ENCODE assay signal across 7 mouse cellular contexts in genomic region chr8:95914905-95915643, GRCm38 (mm10). TPM values are rescaled to one million over a fixed set of nuclear protein-coding genes. Genes with fewer than 3 reads are reported as not detected.
DNase-seq lines count a peak whose midpoint lies in the region; ATAC-seq and TF ChIP-seq lines count a peak whose summit lies in the region.

No protein-coding gene starts in this region.

- 8% methylated on average over 7 of the region's 7 CpGs for WGBS in intestine, embryonic 14.5 days
- WGBS in midbrain, embryonic 11.5 days = 7% methylated on average over 7 of the region's 7 CpGs

- no peaks in the 10 kb centered on the region for H3K4me1 ChIP-seq in intestine, embryonic 14.5 days (replicated peaks; ENCODE audit: control insufficient read depth, insufficient read depth, low read length)
- peaks cover 3% of the 10 kb centered on the region; the same call in 1 of the 2 replicates for H3K4me1 ChIP-seq in midbrain, embryonic 11.5 days (ENCODE audit: control insufficient read depth, insufficient read depth, low read length)

- no peaks in the 10 kb centered on the region for H3K36me3 ChIP-seq in intestine, embryonic 14.5 days (ENCODE audit: control insufficient read depth, insufficient read depth, low read length)
- H3K36me3 ChIP-seq in midbrain, embryonic 11.5 days (ENCODE audit: control insufficient read depth, insufficient read depth, low read length) = no peaks in the 10 kb centered on the region

- TF ChIP-seq CTCF in gastrocnemius, adult 2 months (IDR thresholded peaks at IDR 0.05) = peak; percentile 85

- H3K27me3 ChIP-seq in intestine, embryonic 14.5 days (replicated peaks; ENCODE audit: control insufficient read depth, insufficient read depth, low read length) = 0 out of 2 replicates have a peak, but pooled peaks cover 5% of the 10 kb centered on the region
- no peaks in the 10 kb centered on the region for H3K27me3 ChIP-seq in midbrain, embryonic 11.5 days (ENCODE audit: control insufficient read depth, insufficient read depth, low read length)

- peak; percentile 69 for ATAC-seq in intestine, embryonic 14.5 days (replicated peaks; ENCODE audit: low FRiP score, low TSS enrichment, low read depth)
- peak; percentile 91 for ATAC-seq in midbrain, embryonic 11.5 days (ENCODE audit: low FRiP score)

- intact Hi-C loops in gastrocnemius, adult 2 months (cut with DNase I) = loop anchor here (5.0 kb wide), 1 partner anchor 313 kb away; no protein-coding TSS in a partner anchor

- H3K4me2 ChIP-seq in intestine, embryonic 14.5 days (ENCODE audit: low read length) = no peak overlapping the region
- no peak overlapping the region for H3K4me2 ChIP-seq in midbrain, embryonic 11.5 days

- H3K9ac ChIP-seq in intestine, embryonic 14.5 days (ENCODE audit: low read length) = no peak overlapping the region
- H3K9ac ChIP-seq in midbrain, embryonic 11.5 days (ENCODE audit: low read length) = no peak overlapping the region

- H3K27ac ChIP-seq in gastrocnemius, adult 2 months = no peak overlapping the region
- no peak overlapping the region for H3K27ac ChIP-seq in intestine, embryonic 14.5 days (ENCODE audit: low read depth)
- no peak overlapping the region for H3K27ac ChIP-seq in midbrain, embryonic 11.5 days (ENCODE audit: low read depth, low read length)

- peak; percentile 68 to 91 for DNase-seq in adrenal gland, adult (ENCODE audit: inconsistent age in 2 of 2, low spot score in 1 of 2)
- peak; percentile 66 to 83 for DNase-seq in cerebellum, postnatal 4 days (ENCODE audit: low spot score in 2 of 2)
- DNase-seq in gastrocnemius, adult 2 months = peak; percentile 76
- peak; percentile 93 for DNase-seq in intestine, embryonic 14.5 days (ENCODE audit: low spot score)
- DNase-seq in left cerebral cortex, adult 9 months (ENCODE audit: low spot score in 2 of 2) = peak; percentile 20 to 91
- peak; percentile 98 for DNase-seq in midbrain, embryonic 11.5 days (ENCODE audit: low spot score, missing footprints)
- peak; percentile 38 for DNase-seq in skeletal muscle tissue, adult 2 months (ENCODE audit: low read depth, low spot score)

- H3K4me3 ChIP-seq in gastrocnemius, adult 2 months = no peak overlapping the region
- no peak overlapping the region for H3K4me3 ChIP-seq in intestine, embryonic 14.5 days (ENCODE audit: low read depth, low read length)
- H3K4me3 ChIP-seq in midbrain, embryonic 11.5 days (ENCODE audit: low read depth, low read length) = no peak overlapping the region

- H3K9me3 ChIP-seq in intestine, embryonic 14.5 days (ENCODE audit: control insufficient read depth, low read length) = no peaks in the 10 kb centered on the region
- no peaks in the 10 kb centered on the region for H3K9me3 ChIP-seq in midbrain, embryonic 11.5 days (ENCODE audit: control insufficient read depth, low read length)

RNA-seq across cellular contexts. Expression of gene Got2, which starts 26.7 kb away (rescaled TPM):
- total RNA-seq in gastrocnemius, adult 2 months (2021) = 100 to 1,000 TPM; 342 to 564 TPM
- 84.7 and 85.2 TPM in 2 replicates for polyA plus RNA-seq in intestine, embryonic 14.5 days (2014; fragmentation: Nextera tagmentation; extraction: Ambion mirVana)
- 84.1 and 88.6 TPM in 2 replicates for polyA plus RNA-seq in midbrain, embryonic 11.5 days (2014; fragmentation: Nextera tagmentation; extraction: Ambion mirVana)

Comparison
In these comparisons a context has a peak if more than half of its experiments do, and no peak if none do; other contexts are left out.
1. DNase-seq: peak in every context shown above with its lines; median percentile 98 in midbrain, embryonic 11.5 days; 93 in intestine, embryonic 14.5 days; 80 in adrenal gland, adult; 76 in gastrocnemius, adult 2 months; 74 in cerebellum, postnatal 4 days; 56 in left cerebral cortex, adult 9 months; 38 in skeletal muscle tissue, adult 2 months.